Mouse (Mus musculus): ENCODE measurements around the gene Pde4dip. TPM values are rescaled to one million over a fixed set of nuclear protein-coding genes. Genes with fewer than 3 reads are reported as not detected.
A peak's percentile ranks its signal among the peaks of the same experiment; 100 is the strongest.

Gene Pde4dip
- polyA plus RNA-seq, 1 experiment from 2014 or later = 82.1 TPM

GRCm38 (mm10) chr3:97801178-97801699 lies 87.3 kb downstream of the Pde4dip start:
- H3K36me3 ChIP-seq (ENCODE audit: control insufficient read depth, insufficient read depth) = no peaks in the 10 kb centered on the region
- no peak overlapping the region for H3K9ac ChIP-seq (replicated peaks; ENCODE audit: low read depth, low read length)
- no peak overlapping the region for H3K4me2 ChIP-seq (ENCODE audit: low read length)
- ATAC-seq = no peak
- no peaks in the 10 kb centered on the region for H3K9me3 ChIP-seq (ENCODE audit: control insufficient read depth, low read length)
- H3K4me1 ChIP-seq (replicated peaks; ENCODE audit: control insufficient read depth, insufficient read depth, low read length) = no peaks in the 10 kb centered on the region
- H3K27ac ChIP-seq (ENCODE audit: low read length) = no peak overlapping the region
- H3K4me3 ChIP-seq (replicated peaks; ENCODE audit: low read length) = no peak overlapping the region
- H3K27me3 ChIP-seq (replicated peaks; ENCODE audit: control insufficient read depth, insufficient read depth, low read length) = no peaks in the 10 kb centered on the region
- WGBS = 88% methylated on average over 3 of the region's 3 CpGs

- H3K27me3 ChIP-seq (replicated peaks; ENCODE audit: control insufficient read depth, insufficient read depth, low read length) = no peaks in the 10 kb centered on the region
- no peak overlapping the region for H3K9ac ChIP-seq (replicated peaks; ENCODE audit: low read depth, low read length)
- 72% methylated on average over 5 of the region's 5 CpGs for WGBS
- H3K4me1 ChIP-seq (replicated peaks; ENCODE audit: control insufficient read depth, insufficient read depth, low read length) = no peaks in the 10 kb centered on the region
- no peak overlapping the region for H3K4me2 ChIP-seq (ENCODE audit: low read length)
- H3K36me3 ChIP-seq (ENCODE audit: control insufficient read depth, insufficient read depth) = no peaks in the 10 kb centered on the region
- H3K27ac ChIP-seq (ENCODE audit: low read length) = no peak overlapping the region
- H3K4me3 ChIP-seq (replicated peaks; ENCODE audit: low read length) = no peak overlapping the region
- no peak for ATAC-seq
- no peaks in the 10 kb centered on the region for H3K9me3 ChIP-seq (ENCODE audit: control insufficient read depth, low read length)
Measured at GRCm38 (mm10) chr3:97800657-97801056, 87.8 kb downstream of the Pde4dip start.

GRCm38 (mm10) chr3:97800004-97800403 lies 88.5 kb downstream of the Pde4dip start:
- 81% methylated on average over 3 of the region's 3 CpGs for WGBS
- ATAC-seq = no peak
- no peak overlapping the region for H3K27ac ChIP-seq (ENCODE audit: low read length)
- H3K4me3 ChIP-seq (replicated peaks; ENCODE audit: low read length) = no peak overlapping the region
- no peaks in the 10 kb centered on the region for H3K36me3 ChIP-seq (ENCODE audit: control insufficient read depth, insufficient read depth)
- no peaks in the 10 kb centered on the region for H3K27me3 ChIP-seq (replicated peaks; ENCODE audit: control insufficient read depth, insufficient read depth, low read length)
- H3K4me2 ChIP-seq (ENCODE audit: low read length) = no peak overlapping the region
- H3K9ac ChIP-seq (replicated peaks; ENCODE audit: low read depth, low read length) = no peak overlapping the region
- H3K9me3 ChIP-seq (ENCODE audit: control insufficient read depth, low read length) = no peaks in the 10 kb centered on the region
- no peaks in the 10 kb centered on the region for H3K4me1 ChIP-seq (replicated peaks; ENCODE audit: control insufficient read depth, insufficient read depth, low read length)

- Histone ChIP-seq H3K4me3 (replicated peaks; ENCODE audit: low read length) (no peak overlapping the region), H3K9me3 (ENCODE audit: control insufficient read depth, low read length) (no peaks in the 10 kb centered on the region), H3K4me2 (ENCODE audit: low read length) (no peak overlapping the region), H3K4me1 (replicated peaks; ENCODE audit: control insufficient read depth, insufficient read depth, low read length) (no peaks in the 10 kb centered on the region), H3K36me3 (ENCODE audit: control insufficient read depth, insufficient read depth) (no peaks in the 10 kb centered on the region), H3K9ac (replicated peaks; ENCODE audit: low read depth, low read length) (no peak overlapping the region), H3K27ac (ENCODE audit: low read length) (no peak overlapping the region), H3K27me3 (replicated peaks; ENCODE audit: control insufficient read depth, insufficient read depth, low read length) (no peaks in the 10 kb centered on the region)
- no peak for ATAC-seq
- 70% methylated on average over 3 of the region's 3 CpGs for WGBS
Measured at GRCm38 (mm10) chr3:97799267-97799666, 89.2 kb downstream of the Pde4dip start.

GRCm38 (mm10) chr3:97797371-97797770 lies 91.1 kb downstream of the Pde4dip start:
- 85% methylated on average over 6 of the region's 6 CpGs for WGBS
- Histone ChIP-seq H3K4me2 (ENCODE audit: low read length) (no peak overlapping the region), H3K27ac (ENCODE audit: low read length) (no peak overlapping the region), H3K27me3 (replicated peaks; ENCODE audit: control insufficient read depth, insufficient read depth, low read length) (no peaks in the 10 kb centered on the region), H3K4me3 (replicated peaks; ENCODE audit: low read length) (no peak overlapping the region), H3K36me3 (ENCODE audit: control insufficient read depth, insufficient read depth) (no peaks in the 10 kb centered on the region), H3K4me1 (replicated peaks; ENCODE audit: control insufficient read depth, insufficient read depth, low read length) (no peaks in the 10 kb centered on the region), H3K9ac (replicated peaks; ENCODE audit: low read depth, low read length) (no peak overlapping the region), H3K9me3 (ENCODE audit: control insufficient read depth, low read length) (no peaks in the 10 kb centered on the region)
- ATAC-seq = no peak

GRCm38 (mm10) chr3:97793995-97794394 lies 94.5 kb downstream of the Pde4dip start:
- Histone ChIP-seq H3K27ac (ENCODE audit: low read length) (no peak overlapping the region), H3K9me3 (ENCODE audit: control insufficient read depth, low read length) (no peaks in the 10 kb centered on the region), H3K4me1 (replicated peaks; ENCODE audit: control insufficient read depth, insufficient read depth, low read length) (no peaks in the 10 kb centered on the region), H3K9ac (replicated peaks; ENCODE audit: low read depth, low read length) (no peak overlapping the region), H3K4me2 (ENCODE audit: low read length) (no peak overlapping the region), H3K27me3 (replicated peaks; ENCODE audit: control insufficient read depth, insufficient read depth, low read length) (no peaks in the 10 kb centered on the region), H3K4me3 (replicated peaks; ENCODE audit: low read length) (no peak overlapping the region), H3K36me3 (ENCODE audit: control insufficient read depth, insufficient read depth) (no peaks in the 10 kb centered on the region)
- WGBS = 81% methylated on average over 8 of the region's 8 CpGs
- ATAC-seq = no peak

GRCm38 (mm10) chr3:97790150-97790549 lies 98.4 kb downstream of the Pde4dip start:
- H3K4me3 ChIP-seq (replicated peaks; ENCODE audit: low read length) = no peak overlapping the region
- H3K4me2 ChIP-seq (ENCODE audit: low read length) = no peak overlapping the region
- no peaks in the 10 kb centered on the region for H3K36me3 ChIP-seq (ENCODE audit: control insufficient read depth, insufficient read depth)
- no peak overlapping the region for H3K9ac ChIP-seq (replicated peaks; ENCODE audit: low read depth, low read length)
- no peaks in the 10 kb centered on the region for H3K27me3 ChIP-seq (replicated peaks; ENCODE audit: control insufficient read depth, insufficient read depth, low read length)
- H3K27ac ChIP-seq (ENCODE audit: low read length) = no peak overlapping the region
- H3K4me1 ChIP-seq (replicated peaks; ENCODE audit: control insufficient read depth, insufficient read depth, low read length) = no peaks in the 10 kb centered on the region
- no peak for ATAC-seq
- H3K9me3 ChIP-seq (ENCODE audit: control insufficient read depth, low read length) = no peaks in the 10 kb centered on the region
- WGBS = 83% methylated on average over 1 of the region's 1 CpGs

- no peak for ATAC-seq
- H3K9me3 ChIP-seq (ENCODE audit: control insufficient read depth, low read length) = no peaks in the 10 kb centered on the region
- no peaks in the 10 kb centered on the region for H3K36me3 ChIP-seq (ENCODE audit: control insufficient read depth, insufficient read depth)
Measured at GRCm38 (mm10) chr3:97789317-97789716, 99.2 kb downstream of the Pde4dip start.

GRCm38 (mm10) chr3:97776195-97776594 lies 112.3 kb downstream of the Pde4dip start:
- no peaks in the 10 kb centered on the region for H3K27me3 ChIP-seq (replicated peaks; ENCODE audit: control insufficient read depth, insufficient read depth, low read length)
- H3K4me3 ChIP-seq (replicated peaks; ENCODE audit: low read length) = no peak overlapping the region
- no peaks in the 10 kb centered on the region for H3K9me3 ChIP-seq (ENCODE audit: control insufficient read depth, low read length)
- peak; percentile 83 for ATAC-seq
- H3K4me2 ChIP-seq (ENCODE audit: low read length) = no peak overlapping the region
- no peak overlapping the region for H3K27ac ChIP-seq (ENCODE audit: low read length)
- 20% methylated on average over 4 of the region's 4 CpGs for WGBS
- no peaks in the 10 kb centered on the region for H3K36me3 ChIP-seq (ENCODE audit: control insufficient read depth, insufficient read depth)
- no peaks in the 10 kb centered on the region; the same call in 1 of the 2 replicates for H3K4me1 ChIP-seq (replicated peaks; ENCODE audit: control insufficient read depth, insufficient read depth, low read length)
- H3K9ac ChIP-seq (replicated peaks; ENCODE audit: low read depth, low read length) = no peak overlapping the region

More at GRCm38 (mm10) chr3:97789317-97789716, 99.2 kb downstream of the Pde4dip start:
- Histone ChIP-seq H3K27me3 (replicated peaks; ENCODE audit: control insufficient read depth, insufficient read depth, low read length) (no peaks in the 10 kb centered on the region), H3K27ac (ENCODE audit: low read length) (no peak overlapping the region), H3K4me1 (replicated peaks; ENCODE audit: control insufficient read depth, insufficient read depth, low read length) (no peaks in the 10 kb centered on the region), H3K4me3 (replicated peaks; ENCODE audit: low read length) (no peak overlapping the region), H3K4me2 (ENCODE audit: low read length) (no peak overlapping the region), H3K9ac (replicated peaks; ENCODE audit: low read depth, low read length) (no peak overlapping the region)

GRCm38 (mm10) chr3:97775742-97776141 lies 112.8 kb downstream of the Pde4dip start:
- Histone ChIP-seq H3K4me2 (ENCODE audit: low read length) (no peak overlapping the region), H3K27ac (ENCODE audit: low read length) (no peak overlapping the region), H3K4me3 (replicated peaks; ENCODE audit: low read length) (no peak overlapping the region), H3K9ac (replicated peaks; ENCODE audit: low read depth, low read length) (no peak overlapping the region), H3K4me1 (replicated peaks; ENCODE audit: control insufficient read depth, insufficient read depth, low read length) (no peaks in the 10 kb centered on the region; the same call in 1 of the 2 replicates), H3K9me3 (ENCODE audit: control insufficient read depth, low read length) (no peaks in the 10 kb centered on the region), H3K27me3 (replicated peaks; ENCODE audit: control insufficient read depth, insufficient read depth, low read length) (no peaks in the 10 kb centered on the region), H3K36me3 (ENCODE audit: control insufficient read depth, insufficient read depth) (no peaks in the 10 kb centered on the region)
- no peak for ATAC-seq
- WGBS = 62% methylated on average over 2 of the region's 2 CpGs

Measured in forebrain, embryonic 16.5 days (tissue).